Comparison of ENCODE assay signal across 9 mouse cellular contexts in genomic region chr10:85929208-85929591, GRCm38 (mm10). TPM values are rescaled to one million over a fixed set of nuclear protein-coding genes. Genes with fewer than 3 reads are reported as not detected.
DNase-seq lines count a peak whose midpoint lies in the region; ATAC-seq and TF ChIP-seq lines count a peak whose summit lies in the region.
"Had no signal": no experiment of that assay in that cellular context is flagged by ENCODE, and none has a peak within 500 bp of the region (broad histone marks: within the 10 kb centered on the region; RNA-seq: fewer than 3 reads in every experiment).

No protein-coding gene starts in this region.

- no peak for ATAC-seq in hindbrain, embryonic 15.5 days (ENCODE audit: low FRiP score, low read depth)
- ATAC-seq in neural tube, embryonic 13.5 days (ENCODE audit: low read depth) = no peak

- peaks cover 36% of the 10 kb centered on the region for H3K27me3 ChIP-seq in embryonic facial prominence, embryonic 10.5 days (replicated peaks; ENCODE audit: low read depth, poor library complexity, severe bottlenecking)
- H3K27me3 ChIP-seq in hindbrain, embryonic 15.5 days = peaks cover 8% of the 10 kb centered on the region; the same call in 1 of the 2 replicates
- H3K27me3 ChIP-seq in neural tube, embryonic 13.5 days = peaks cover 16% of the 10 kb centered on the region

- intact Hi-C loops in left cerebral cortex, adult 2 months (cut with DNase I) = loop anchor here (10.0 kb wide), 1 partner anchor 254 kb away; no protein-coding TSS in a partner anchor
- intact Hi-C loops in left cerebral cortex, postnatal 4 days (cut with DNase I) = no loop called here
- intact Hi-C loops in left cerebral cortex, postnatal 10 days (cut with DNase I) = no loop called here

- no peak for TF ChIP-seq CTCF in left cerebral cortex, adult 2 months (IDR thresholded peaks at IDR 0.05)

- H3K36me3 ChIP-seq in embryonic facial prominence, embryonic 10.5 days (replicated peaks) = no peaks in the 10 kb centered on the region
- no peaks in the 10 kb centered on the region for H3K36me3 ChIP-seq in hindbrain, embryonic 15.5 days
- no peaks in the 10 kb centered on the region for H3K36me3 ChIP-seq in neural tube, embryonic 13.5 days

- no peak overlapping the region for H3K27ac ChIP-seq in left cerebral cortex, adult 2 months
- no peak overlapping the region for H3K27ac ChIP-seq in embryonic facial prominence, embryonic 10.5 days (replicated peaks)
- no peak overlapping the region for H3K27ac ChIP-seq in hindbrain, embryonic 15.5 days (replicated peaks)
- H3K27ac ChIP-seq in neural tube, embryonic 13.5 days (replicated peaks) = no peak overlapping the region
- H3K27ac ChIP-seq: liver, embryonic 14.5 days had no signal

- 56% methylated on average over 11 of the region's 11 CpGs for WGBS in embryonic facial prominence, embryonic 10.5 days
- WGBS in hindbrain, embryonic 15.5 days = 37% methylated on average over 11 of the region's 11 CpGs
- 36% methylated on average over 11 of the region's 11 CpGs for WGBS in neural tube, embryonic 13.5 days

- H3K4me3 ChIP-seq in left cerebral cortex, adult 2 months = peak overlapping the region; percentile 38
- H3K4me3 ChIP-seq in embryonic facial prominence, embryonic 10.5 days = peak overlapping the region; percentile 65
- peak overlapping the region; percentile 54 for H3K4me3 ChIP-seq in hindbrain, embryonic 15.5 days
- peak overlapping the region; percentile 57 for H3K4me3 ChIP-seq in neural tube, embryonic 13.5 days

- peak overlapping the region; percentile 54 for H3K9ac ChIP-seq in hindbrain, embryonic 15.5 days
- H3K9ac ChIP-seq in neural tube, embryonic 13.5 days = peak overlapping the region; percentile 65
- H3K9ac ChIP-seq: liver, embryonic 14.5 days had no signal

- H3K4me2 ChIP-seq in hindbrain, embryonic 15.5 days = peak overlapping the region; percentile 94
- H3K4me2 ChIP-seq in neural tube, embryonic 13.5 days = peak overlapping the region; percentile 91

- no peak for DNase-seq in left cerebral cortex, adult 2 months (ENCODE audit: extremely low spot score in 1 of 2, low spot score in 2 of 2)
- DNase-seq in left cerebral cortex, postnatal 4 days = no peak
- no peak for DNase-seq in embryonic facial prominence, embryonic 10.5 days (ENCODE audit: low spot score)
- no peak for DNase-seq in spleen, postnatal 14 days (ENCODE audit: low spot score in 2 of 2)
- DNase-seq in left cerebral cortex, postnatal 10 days (ENCODE audit: extremely low spot score in 1 of 2, low spot score in 2 of 2) = no peak
- no peak for DNase-seq in thymus, postnatal 10 days (ENCODE audit: low spot score in 2 of 2)

- H3K9me3 ChIP-seq in embryonic facial prominence, embryonic 10.5 days = no peaks in the 10 kb centered on the region
- no peaks in the 10 kb centered on the region for H3K9me3 ChIP-seq in hindbrain, embryonic 15.5 days
- no peaks in the 10 kb centered on the region for H3K9me3 ChIP-seq in neural tube, embryonic 13.5 days

- H3K4me1 ChIP-seq in embryonic facial prominence, embryonic 10.5 days = peaks cover 20% of the 10 kb centered on the region
- peaks cover 17% of the 10 kb centered on the region for H3K4me1 ChIP-seq in hindbrain, embryonic 15.5 days (replicated peaks)
- peaks cover 19% of the 10 kb centered on the region for H3K4me1 ChIP-seq in neural tube, embryonic 13.5 days (replicated peaks)

RNA-seq across cellular contexts. Expression of gene Ascl4, which starts 1.7 kb away (rescaled TPM):
- under 1 TPM in 1 of 2 experiments, not detected in 1; 0.23 TPM for total RNA-seq in left cerebral cortex, adult 2 months (2021)
- total RNA-seq in left cerebral cortex, postnatal 4 days (2021) = not detected
- 0.61 and 0.64 TPM in 2 replicates for polyA plus RNA-seq in embryonic facial prominence, embryonic 10.5 days (2016; fragmentation: Nextera tagmentation; extraction: Ambion mirVana)
- polyA plus RNA-seq in hindbrain, embryonic 15.5 days (2015; fragmentation: Nextera tagmentation; extraction: Ambion mirVana) = 0.28 and 0.31 TPM in 2 replicates
- 0.25 TPM in 1 of 2 replicates, not detected in the other for polyA plus RNA-seq in neural tube, embryonic 13.5 days (2015; fragmentation: Nextera tagmentation; extraction: Ambion mirVana)
- under 1 TPM; 0.22 to 0.26 TPM for total RNA-seq in left cerebral cortex, postnatal 10 days (2021)
- polyA plus RNA-seq: liver, embryonic 14.5 days had no signal

RNA-seq across cellular contexts. Expression of gene Prdm4, which starts 12.3 kb away (rescaled TPM):
- total RNA-seq in left cerebral cortex, adult 2 months (2021) = 10 to 100 TPM; 26.4 to 30.8 TPM
- total RNA-seq in left cerebral cortex, postnatal 4 days (2021) = 10 to 100 TPM; 44.0 to 50.1 TPM
- polyA plus RNA-seq in embryonic facial prominence, embryonic 10.5 days (2016; fragmentation: Nextera tagmentation; extraction: Ambion mirVana) = 26.2 and 28.6 TPM in 2 replicates
- 21.3 and 24.9 TPM in 2 replicates for polyA plus RNA-seq in hindbrain, embryonic 15.5 days (2015; fragmentation: Nextera tagmentation; extraction: Ambion mirVana)
- 23.9 and 26.7 TPM in 2 replicates for polyA plus RNA-seq in neural tube, embryonic 13.5 days (2015; fragmentation: Nextera tagmentation; extraction: Ambion mirVana)
- total RNA-seq in left cerebral cortex, postnatal 10 days (2021) = 10 to 100 TPM; 33.8 to 38.8 TPM

RNA-seq across cellular contexts. Expression of gene Rtcb, which starts 28.4 kb away (rescaled TPM):
- 100 to 1,000 TPM; 102 to 116 TPM for total RNA-seq in left cerebral cortex, adult 2 months (2021)
- total RNA-seq in left cerebral cortex, postnatal 4 days (2021) = 100 to 1,000 TPM; 119 to 122 TPM
- 237 TPM in 2 replicates for polyA plus RNA-seq in embryonic facial prominence, embryonic 10.5 days (2016; fragmentation: Nextera tagmentation; extraction: Ambion mirVana)
- 162 and 171 TPM in 2 replicates for polyA plus RNA-seq in hindbrain, embryonic 15.5 days (2015; fragmentation: Nextera tagmentation; extraction: Ambion mirVana)
- 164 and 175 TPM in 2 replicates for polyA plus RNA-seq in neural tube, embryonic 13.5 days (2015; fragmentation: Nextera tagmentation; extraction: Ambion mirVana)
- 100 to 1,000 TPM; 105 TPM for total RNA-seq in left cerebral cortex, postnatal 10 days (2021)
